Mouse (Mus musculus): ENCODE results near the gene Fgfr2.

DNA sequence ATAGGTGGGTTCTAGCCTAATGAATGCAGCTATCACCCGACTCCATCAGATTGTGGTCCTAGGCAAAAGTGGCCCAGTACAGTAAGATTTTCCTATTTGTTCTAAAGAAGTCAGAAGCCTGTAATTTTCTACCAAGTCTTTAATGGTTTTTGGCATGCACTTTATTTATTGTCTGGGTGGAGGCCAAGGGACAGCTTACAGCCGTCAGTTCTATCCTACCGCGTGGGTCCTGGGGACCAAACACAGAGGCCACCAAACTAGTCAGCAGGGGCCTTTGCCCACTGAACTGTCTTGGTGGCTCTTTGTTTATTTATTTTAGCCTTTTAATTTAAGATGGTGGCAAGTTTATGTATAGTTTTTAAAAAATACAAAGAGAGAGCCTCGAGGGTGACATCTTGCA, 2544.5 kb downstream of the Fgfr2 start:
- TF ChIP-seq EP300 (IDR thresholded peaks at IDR 0.05; ENCODE audit: low read depth) = no peak
- TF ChIP-seq CTCF (IDR thresholded peaks at IDR 0.05; ENCODE audit: low read depth) = no peak

Data from liver, postnatal 0 days (tissue).